Mouse (Mus musculus): Measurements from ENCODE around the gene Elovl3. TPM values are rescaled to one million over a fixed set of nuclear protein-coding genes. Genes with fewer than 3 reads are reported as not detected.
A peak's percentile ranks its signal among the peaks of the same experiment; 100 is the strongest.
"Not testable (repeated sequence)": the region's sequence is repeated elsewhere in the genome, so short reads cannot be mapped to it uniquely, and the experiment has no call there.

Gene Elovl3
- polyA plus RNA-seq, 1 experiment from 2014 or later, result not detected

DNA sequence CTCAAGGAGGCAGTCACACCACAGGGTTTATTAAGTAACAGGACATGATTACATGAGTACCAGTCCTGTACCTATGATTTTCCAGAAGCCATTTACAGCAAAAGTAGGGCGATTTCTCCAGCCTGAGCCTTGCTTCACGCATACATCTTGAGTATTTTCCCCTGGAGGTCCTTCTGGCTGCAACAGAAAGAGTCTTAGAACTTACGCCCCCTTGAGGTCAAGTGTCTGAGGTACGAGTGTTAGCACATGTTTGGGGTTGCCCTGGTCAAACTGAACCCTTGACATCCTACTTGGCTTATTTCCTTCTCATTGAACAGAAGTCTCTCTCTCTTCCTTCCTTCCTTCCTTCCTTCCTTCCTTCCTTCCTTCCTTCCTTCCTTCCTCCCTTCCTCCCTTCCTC lies 17.1 kb upstream of the Elovl3 start:
- no peaks in the 10 kb centered on the region for H3K27me3 ChIP-seq
- no peak overlapping the region for H3K4me2 ChIP-seq
- H3K27ac ChIP-seq, result no peak overlapping the region
- ATAC-seq (ENCODE audit: low FRiP score), result no peak
- no peaks in the 10 kb centered on the region for H3K36me3 ChIP-seq (replicated peaks)
- no peaks in the 10 kb centered on the region for H3K9me3 ChIP-seq
- no peak overlapping the region for H3K4me3 ChIP-seq (replicated peaks)
- H3K4me1 ChIP-seq, result no peaks in the 10 kb centered on the region
- 66% methylated on average over 4 of the region's 4 CpGs for WGBS
- H3K9ac ChIP-seq, result no peak overlapping the region

DNA sequence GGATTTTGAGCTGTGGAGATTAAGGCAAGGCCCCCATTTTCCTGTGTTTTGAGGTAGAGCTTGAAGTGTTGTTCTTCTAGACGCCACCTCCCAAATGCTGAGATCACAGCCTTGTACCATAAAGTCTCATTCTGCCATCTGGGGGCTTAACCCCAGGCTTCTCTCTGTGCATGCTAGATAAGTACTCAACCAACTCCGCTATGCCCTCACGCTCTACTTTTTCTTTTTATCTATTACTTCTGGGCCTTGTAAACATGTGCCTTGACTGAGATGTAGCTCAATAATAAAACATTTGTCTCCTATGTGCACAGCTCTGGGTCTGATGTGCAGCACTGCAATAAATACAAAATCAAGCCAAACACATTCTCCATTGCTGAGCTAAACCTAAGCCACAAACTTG lies 12.2 kb upstream of the Elovl3 start:
- WGBS, result 88% methylated on average over 3 of the region's 3 CpGs

DNA sequence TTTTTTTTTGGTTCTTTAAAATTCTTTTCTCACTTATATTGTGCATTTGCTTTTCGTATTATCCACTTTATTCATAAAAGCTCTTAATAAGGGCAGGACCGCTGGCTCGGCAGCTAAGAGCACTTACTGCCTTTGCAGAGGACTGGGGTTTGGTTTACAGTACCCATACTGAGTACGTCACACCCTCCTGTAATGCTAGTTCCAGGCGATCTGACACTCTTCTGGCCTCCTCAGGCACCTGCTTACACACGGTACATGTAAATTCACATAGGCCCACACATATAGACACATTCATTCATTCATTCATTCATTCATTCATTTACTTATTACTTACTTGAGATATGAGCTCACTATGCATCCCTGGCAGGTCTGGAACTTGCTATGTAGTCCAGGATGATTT lies 10.8 kb upstream of the Elovl3 start:
- no peak for ATAC-seq (ENCODE audit: low FRiP score)
- no peaks in the 10 kb centered on the region for H3K36me3 ChIP-seq (replicated peaks)
- H3K4me2 ChIP-seq, result no peak overlapping the region
- H3K27me3 ChIP-seq, result no peaks in the 10 kb centered on the region; the same call in 1 of the 2 replicates
- H3K27ac ChIP-seq, result no peak overlapping the region
- no peak overlapping the region for H3K9ac ChIP-seq
- 82% methylated on average over 6 of the region's 6 CpGs for WGBS
- H3K4me1 ChIP-seq, result no peaks in the 10 kb centered on the region
- no peak overlapping the region for H3K4me3 ChIP-seq (replicated peaks)
- H3K9me3 ChIP-seq, result no peaks in the 10 kb centered on the region

More for the DNA sequence above, 12.2 kb upstream of the Elovl3 start:
- Histone ChIP-seq H3K4me2 (no peak overlapping the region), H3K9ac (no peak overlapping the region), H3K27ac (no peak overlapping the region), H3K4me1 (no peaks in the 10 kb centered on the region), H3K9me3 (no peaks in the 10 kb centered on the region), H3K4me3 (replicated peaks) (no peak overlapping the region), H3K36me3 (replicated peaks) (no peaks in the 10 kb centered on the region), H3K27me3 (no peaks in the 10 kb centered on the region; the same call in 1 of the 2 replicates)
- ATAC-seq (ENCODE audit: low FRiP score), result no peak

- Histone ChIP-seq H3K36me3 (replicated peaks) (no peaks in the 10 kb centered on the region), H3K9me3 (no peaks in the 10 kb centered on the region), H3K4me3 (replicated peaks) (no peak overlapping the region), H3K4me1 (no peaks in the 10 kb centered on the region), H3K9ac (no peak overlapping the region), H3K4me2 (no peak overlapping the region), H3K27ac (no peak overlapping the region), H3K27me3 (peaks cover 8% of the 10 kb centered on the region)
- no peak for ATAC-seq (ENCODE audit: low FRiP score)
- WGBS, result 89% methylated on average over 3 of the region's 3 CpGs
These were observed 7.8 kb upstream of the Elovl3 start for GRCm38 (mm10) chr19:46123876-46124275.

- no peak overlapping the region for H3K4me2 ChIP-seq
- no peaks in the 10 kb centered on the region for H3K36me3 ChIP-seq (replicated peaks)
- H3K27ac ChIP-seq, result no peak overlapping the region
- ATAC-seq (ENCODE audit: low FRiP score), result no peak
- H3K27me3 ChIP-seq, result peaks cover 10% of the 10 kb centered on the region
- no peak overlapping the region for H3K9ac ChIP-seq
- no peaks in the 10 kb centered on the region for H3K9me3 ChIP-seq
- no peak overlapping the region for H3K4me3 ChIP-seq (replicated peaks)
- no peaks in the 10 kb centered on the region for H3K4me1 ChIP-seq
These were observed 7.0 kb upstream of the Elovl3 start for GRCm38 (mm10) chr19:46124651-46125050.

DNA sequence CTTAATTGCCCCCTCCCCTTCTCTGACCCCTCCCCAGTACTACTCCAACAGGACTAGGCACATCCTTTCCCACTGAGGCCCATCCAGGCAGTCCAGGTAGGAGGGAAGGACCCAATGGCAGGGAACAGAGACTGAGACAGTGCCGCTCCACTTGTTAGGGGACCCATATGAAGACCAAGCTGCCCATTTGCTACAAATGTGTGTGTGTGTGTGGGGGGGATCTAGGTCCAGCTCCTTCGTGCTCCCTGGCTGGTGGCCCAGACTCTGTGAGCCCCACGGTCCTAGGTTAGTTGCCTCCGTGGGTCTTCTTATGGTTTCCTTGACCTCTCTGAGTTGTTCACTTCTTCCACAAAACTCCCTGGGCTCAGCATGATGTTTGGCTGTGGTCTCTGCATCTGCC lies 5.4 kb upstream of the Elovl3 start:
- H3K27ac ChIP-seq, result no peak overlapping the region
- H3K4me3 ChIP-seq (replicated peaks), result no peak overlapping the region
- no peak overlapping the region for H3K4me2 ChIP-seq
- no peaks in the 10 kb centered on the region for H3K36me3 ChIP-seq (replicated peaks)
- H3K27me3 ChIP-seq, result peaks cover 24% of the 10 kb centered on the region
- no peaks in the 10 kb centered on the region for H3K9me3 ChIP-seq
- no peak overlapping the region for H3K9ac ChIP-seq
- H3K4me1 ChIP-seq, result no peaks in the 10 kb centered on the region
- 85% methylated on average over 4 of the region's 4 CpGs for WGBS
- no peak for ATAC-seq (ENCODE audit: low FRiP score)

DNA sequence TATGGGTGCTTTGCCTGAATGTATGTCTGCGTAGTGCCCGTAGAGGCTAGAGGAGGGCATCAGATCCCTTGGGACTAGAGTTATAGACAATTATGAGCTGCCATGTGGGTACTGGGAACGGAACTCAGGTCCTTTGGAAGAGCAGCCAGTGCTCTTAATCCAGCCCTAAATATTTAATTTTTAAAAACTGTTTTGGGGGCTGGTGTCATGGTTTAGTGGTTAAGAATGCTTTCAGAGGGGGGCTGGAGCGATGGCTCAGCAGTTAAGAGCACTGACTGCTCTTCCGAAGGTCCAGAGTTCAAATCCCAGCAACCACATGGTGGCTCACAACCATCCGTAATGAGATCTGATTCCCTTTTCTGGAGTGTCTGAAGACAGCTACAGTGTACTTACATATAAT lies 2.0 kb upstream of the Elovl3 start:
- not testable (repeated sequence) for ATAC-seq (ENCODE audit: low FRiP score); H3K36me3 ChIP-seq (replicated peaks); H3K4me3 ChIP-seq (replicated peaks); H3K9me3 ChIP-seq; H3K4me1 ChIP-seq; H3K9ac ChIP-seq; H3K27ac ChIP-seq; H3K4me2 ChIP-seq
- WGBS, result 70% methylated on average over 6 of the region's 6 CpGs
- peaks cover 58% of the 10 kb centered on the region for H3K27me3 ChIP-seq

DNA sequence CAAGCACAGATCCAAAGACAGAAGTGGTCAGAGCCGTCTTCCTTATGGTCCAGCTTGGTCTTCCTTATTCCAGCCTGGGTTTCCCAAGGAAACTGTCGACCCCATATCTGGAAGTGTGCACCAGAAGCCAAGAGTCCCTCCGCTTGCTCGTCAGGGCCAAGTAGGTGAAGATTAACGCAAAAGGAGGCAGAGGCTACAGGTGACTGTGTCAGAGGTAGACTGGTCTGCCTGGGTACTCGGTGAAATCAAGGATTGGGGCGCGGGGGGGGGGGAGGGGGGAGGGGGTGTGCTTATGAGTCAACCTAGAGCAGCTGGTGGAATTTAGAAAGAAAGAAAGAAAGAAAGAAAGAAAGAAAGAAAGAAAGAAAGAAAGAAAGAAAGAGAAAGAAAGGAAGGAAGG lies 414 bp upstream of the Elovl3 start:
- Histone ChIP-seq H3K4me1 (peaks cover 19% of the 10 kb centered on the region), H3K4me3 (replicated peaks) (peak overlapping the region; percentile 23; the same call in 1 of the 2 replicates), H3K27me3 (peaks cover 70% of the 10 kb centered on the region), H3K9ac (no peak overlapping the region), H3K36me3 (replicated peaks) (no peaks in the 10 kb centered on the region), H3K4me2 (peak overlapping the region; percentile 43), H3K9me3 (no peaks in the 10 kb centered on the region), H3K27ac (no peak overlapping the region)
- ATAC-seq (ENCODE audit: low FRiP score), result no peak
- WGBS, result 10% methylated on average over 7 of the region's 8 CpGs

GRCm38 (mm10) chr19:46132577-46132976 lies 880 bp downstream of the Elovl3 start:
- 44% methylated on average over 6 of the region's 6 CpGs for WGBS
- H3K4me1 ChIP-seq, result peaks cover 30% of the 10 kb centered on the region
- H3K4me2 ChIP-seq, result no peak overlapping the region
- H3K9ac ChIP-seq, result no peak overlapping the region
- no peaks in the 10 kb centered on the region for H3K36me3 ChIP-seq (replicated peaks)
- H3K9me3 ChIP-seq, result no peaks in the 10 kb centered on the region
- no peak for ATAC-seq (ENCODE audit: low FRiP score)
- no peak overlapping the region for H3K4me3 ChIP-seq (replicated peaks)
- H3K27ac ChIP-seq, result no peak overlapping the region
- H3K27me3 ChIP-seq, result peaks cover 80% of the 10 kb centered on the region

DNA sequence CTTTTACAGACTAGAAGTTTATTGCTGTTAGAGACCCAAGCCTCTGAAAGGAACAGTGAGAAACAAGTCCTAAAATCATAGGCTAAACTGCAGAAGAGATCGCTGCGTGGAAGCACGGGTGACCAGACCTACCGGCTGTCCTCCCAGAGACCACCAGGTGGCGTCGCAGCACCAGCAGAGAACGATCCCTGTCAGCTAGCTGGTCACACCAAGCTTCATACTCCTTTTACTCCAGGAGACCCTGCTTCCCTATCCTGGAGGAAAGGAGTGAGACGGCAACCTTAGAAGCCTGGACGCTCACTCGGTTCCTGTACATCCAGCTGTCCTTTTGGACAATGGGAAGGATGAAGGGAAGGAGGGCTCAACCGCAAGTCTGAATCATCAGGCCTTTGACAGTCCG lies 3.6 kb downstream of the Elovl3 start:
- H3K4me3 ChIP-seq (replicated peaks), result peak overlapping the region; percentile 57
- under 1% methylated on average over 12 of the region's 12 CpGs for WGBS
- H3K4me1 ChIP-seq, result peaks cover 30% of the 10 kb centered on the region
- H3K9me3 ChIP-seq, result no peaks in the 10 kb centered on the region
- H3K27ac ChIP-seq, result no peak overlapping the region
- peak overlapping the region; percentile 99 for H3K4me2 ChIP-seq
- H3K27me3 ChIP-seq, result peaks cover 98% of the 10 kb centered on the region
- ATAC-seq (ENCODE audit: low FRiP score), result peak; percentile 79
- H3K9ac ChIP-seq, result peak overlapping the region; percentile 57; the same call in 1 of the 2 replicates
- no peaks in the 10 kb centered on the region for H3K36me3 ChIP-seq (replicated peaks)

GRCm38 (mm10) chr19:46135789-46136638 lies 4.3 kb downstream of the Elovl3 start:
- peaks cover 96% of the 10 kb centered on the region for H3K27me3 ChIP-seq
- H3K27ac ChIP-seq, result no peak overlapping the region
- WGBS, result under 1% methylated on average over 75 of the region's 79 CpGs
- H3K4me1 ChIP-seq, result peaks cover 38% of the 10 kb centered on the region
- peak overlapping the region; percentile 57 for H3K9ac ChIP-seq
- H3K4me2 ChIP-seq, result peak overlapping the region; percentile 99
- no peaks in the 10 kb centered on the region for H3K36me3 ChIP-seq (replicated peaks)
- peak; percentile 50; the same call in 1 of the 2 replicates for ATAC-seq (ENCODE audit: low FRiP score)
- peak overlapping the region; percentile 57 for H3K4me3 ChIP-seq (replicated peaks)
- no peaks in the 10 kb centered on the region for H3K9me3 ChIP-seq

DNA sequence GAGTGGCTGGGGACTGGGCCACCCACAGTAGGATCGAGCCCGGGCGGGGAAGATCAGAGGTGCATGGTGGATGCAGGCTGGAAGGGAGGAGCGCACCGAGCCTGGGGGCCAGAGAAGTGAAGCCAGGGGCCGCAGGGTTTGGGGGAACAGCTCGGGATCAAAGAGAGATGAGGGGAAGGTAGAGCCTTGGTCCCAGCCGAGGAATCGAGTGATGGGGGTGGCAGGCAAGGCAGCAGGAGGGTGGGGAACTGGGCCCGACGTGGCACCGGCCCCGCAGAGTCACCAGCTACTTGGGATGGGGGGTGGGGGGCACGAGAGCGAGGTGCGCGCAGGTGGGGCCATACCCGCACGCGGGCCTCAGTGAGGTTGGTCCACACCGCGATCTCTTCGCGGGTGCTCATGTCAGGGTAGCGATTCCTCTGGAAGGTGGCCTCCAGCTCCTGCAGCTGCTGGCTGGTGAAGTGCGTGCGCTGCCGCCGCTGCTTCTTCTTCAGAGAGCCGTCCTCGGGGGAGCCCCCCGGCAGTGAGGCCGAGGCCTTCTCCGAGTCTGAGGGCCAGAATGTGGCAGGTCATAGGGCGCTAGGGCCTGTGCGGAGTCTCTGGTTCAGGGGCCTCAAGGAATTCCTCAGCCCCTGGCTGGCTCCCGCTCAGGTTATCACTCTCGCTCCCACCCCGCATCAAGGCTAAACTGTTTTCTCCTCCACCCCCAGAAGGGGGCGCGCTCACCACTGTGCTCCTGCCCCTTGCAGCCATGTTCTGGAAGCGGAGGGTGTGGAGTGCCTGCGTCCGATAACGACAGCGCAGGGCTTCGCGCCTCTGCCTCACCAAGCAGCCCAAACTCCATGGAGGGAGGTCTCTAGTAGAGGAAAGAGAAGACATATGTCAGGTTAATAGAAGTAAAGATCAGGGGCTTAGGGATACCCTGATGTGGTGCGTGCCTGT lies 5.2 kb downstream of the Elovl3 start:
- Histone ChIP-seq H3K4me2 (peak overlapping the region; percentile 99), H3K9me3 (no peaks in the 10 kb centered on the region), H3K4me1 (peaks cover 40% of the 10 kb centered on the region), H3K27me3 (peaks cover 96% of the 10 kb centered on the region), H3K4me3 (replicated peaks) (peak overlapping the region; percentile 57), H3K27ac (no peak overlapping the region), H3K36me3 (replicated peaks) (no peaks in the 10 kb centered on the region), H3K9ac (peak overlapping the region; percentile 57)
- 1% methylated on average over 49 of the region's 49 CpGs for WGBS
- 0 out of 2 replicates have a peak, but pooled peaks have one; percentile 5 for ATAC-seq (ENCODE audit: low FRiP score)

All from forebrain, embryonic 12.5 days (tissue).